Mouse (Mus musculus): ENCODE data around the gene Vmn1r86. TPM values are rescaled to one million over a fixed set of nuclear protein-coding genes. Genes with fewer than 3 reads are reported as not detected.
"Not testable (repeated sequence)": the region's sequence is repeated elsewhere in the genome, so short reads cannot be mapped to it uniquely, and the experiment has no call there.

The Vmn1r86 gene
- total RNA-seq (2017): not detected in 2 replicates

DNA sequence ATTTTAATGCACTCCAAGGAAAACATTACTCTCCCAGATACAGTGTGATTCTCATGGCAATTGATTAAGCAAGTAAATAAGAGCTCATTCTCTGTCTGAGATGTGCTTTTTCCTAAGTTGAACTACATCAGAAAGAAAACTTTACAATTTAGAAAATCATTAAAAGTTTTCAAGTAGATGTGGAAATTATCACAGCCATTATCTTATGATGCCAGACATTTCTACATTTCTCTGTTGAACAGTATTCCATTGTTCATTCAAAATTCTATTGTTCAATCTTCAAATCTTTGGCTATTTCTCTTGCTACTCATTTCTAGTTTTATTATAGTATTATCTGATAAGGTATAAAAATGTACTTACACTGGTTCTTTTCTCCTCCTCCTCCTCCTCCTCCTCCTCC lies at the start of gene Vmn1r86:
Gene Vmn1r86, minus strand, starts transcription at position 101 of the 400 bp plus-strand sequence.
- ATAC-seq (ENCODE audit: extremely low read depth, insufficient number of reproducible peaks, low FRiP score, poor library complexity, severe bottlenecking): no peak

DNA sequence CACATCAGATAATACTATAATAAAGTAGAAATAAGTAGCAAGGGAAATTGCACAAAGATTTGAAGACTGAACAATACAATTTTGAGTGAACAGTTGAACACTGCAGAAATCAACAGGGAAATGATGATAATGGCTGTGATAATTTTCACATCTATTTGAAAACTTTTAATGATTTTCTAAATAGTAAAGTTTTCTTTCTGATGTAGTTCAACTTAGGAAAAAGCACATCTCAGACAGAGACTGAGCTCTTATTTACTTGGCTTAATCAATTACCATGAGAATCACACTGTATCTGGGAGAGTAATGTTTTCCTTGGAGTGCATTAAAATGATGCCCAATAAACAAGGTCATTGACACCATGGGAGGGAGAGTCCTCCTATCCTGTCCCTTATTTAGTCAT lies 39.6 kb upstream of the Vmn1r86 start, which contains the start of gene Vmn1r88:
Gene Vmn1r88, plus strand, starts transcription at position 301 of the 400 bp plus-strand sequence.
- no peak for ATAC-seq (ENCODE audit: extremely low read depth, insufficient number of reproducible peaks, low FRiP score, poor library complexity, severe bottlenecking)

DNA sequence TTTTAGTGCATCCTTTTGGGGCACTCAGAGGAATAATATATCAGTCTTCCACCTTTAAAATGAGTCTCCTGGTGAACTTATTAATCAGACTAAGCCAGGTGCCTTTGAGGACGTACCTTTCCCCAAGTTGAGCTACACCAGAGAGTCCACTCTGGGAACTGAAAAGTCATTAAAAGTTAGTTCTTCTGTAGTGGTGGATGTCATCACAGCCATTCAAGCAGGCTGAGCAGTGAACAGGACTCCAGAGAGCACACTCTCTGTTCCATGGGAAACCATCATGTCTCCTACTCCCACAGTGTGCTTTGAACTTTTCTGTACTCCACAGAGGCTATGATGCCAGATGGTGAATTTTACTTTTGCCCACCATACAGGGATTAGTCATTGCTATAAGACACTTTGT lies 20.3 kb upstream of the Vmn1r86 start, which contains the start of gene Vmn1r87:
Gene Vmn1r87, minus strand, starts transcription at position 101 of the 400 bp plus-strand sequence.
- no peak for ATAC-seq (ENCODE audit: extremely low read depth, insufficient number of reproducible peaks, low FRiP score, poor library complexity, severe bottlenecking)

GRCm38 (mm10) chr7:13137340-13137739 lies 17.6 kb upstream of the Vmn1r86 start:
- ATAC-seq (ENCODE audit: extremely low read depth, insufficient number of reproducible peaks, low FRiP score, poor library complexity, severe bottlenecking): no peak

DNA sequence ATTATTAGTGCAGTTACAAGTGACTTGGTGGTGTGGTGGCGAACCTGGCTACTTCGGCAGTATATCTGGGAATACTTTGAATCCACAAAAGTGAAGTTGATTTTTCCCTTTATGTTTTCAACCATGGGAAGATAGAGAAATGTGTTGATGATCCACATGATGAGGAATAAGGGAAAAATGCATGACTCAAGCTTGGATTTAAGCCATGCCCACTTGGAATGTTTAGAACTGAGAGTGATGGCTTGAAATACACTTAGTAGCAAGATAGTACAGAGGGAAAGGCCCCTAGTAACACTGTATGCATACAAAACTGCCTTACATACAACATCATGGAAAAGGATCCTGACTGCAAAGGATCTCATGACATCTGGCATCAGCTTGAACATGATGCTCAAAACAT lies 12.1 kb upstream of the Vmn1r86 start:
- no peak for ATAC-seq (ENCODE audit: extremely low read depth, insufficient number of reproducible peaks, low FRiP score, poor library complexity, severe bottlenecking)

DNA sequence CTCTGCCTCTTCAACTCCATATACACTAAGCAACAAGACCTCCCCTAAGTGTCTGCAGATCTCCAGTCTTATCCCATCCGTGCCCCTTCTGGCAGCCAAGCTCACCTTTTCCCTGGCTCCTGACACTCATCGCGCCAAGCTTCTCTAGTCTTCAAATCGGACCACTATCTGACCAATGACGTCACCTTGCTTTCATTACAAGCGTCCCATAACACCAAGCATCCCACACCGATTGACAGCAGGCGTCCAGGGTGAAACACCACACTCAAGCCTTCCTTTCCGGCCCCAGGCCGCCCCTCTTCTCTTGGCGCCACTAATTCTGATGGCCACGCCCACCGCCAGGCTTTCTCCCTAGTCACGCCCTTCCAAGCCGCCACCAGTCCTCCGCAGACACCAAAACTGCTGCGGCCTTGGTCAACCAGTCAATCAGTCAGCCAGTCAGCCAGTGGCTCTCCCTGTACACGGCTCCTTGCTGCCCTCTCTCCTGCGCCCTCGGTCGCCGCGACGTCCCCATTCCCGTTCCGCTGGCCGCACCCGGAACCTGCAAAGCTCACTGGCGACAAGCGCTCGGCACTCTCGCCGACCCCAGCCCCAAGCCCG lies 3.9 kb upstream of the Vmn1r86 start:
- ATAC-seq (ENCODE audit: extremely low read depth, insufficient number of reproducible peaks, low FRiP score, poor library complexity, severe bottlenecking): peak; percentile 46; the same call in 1 of the 2 replicates

DNA sequence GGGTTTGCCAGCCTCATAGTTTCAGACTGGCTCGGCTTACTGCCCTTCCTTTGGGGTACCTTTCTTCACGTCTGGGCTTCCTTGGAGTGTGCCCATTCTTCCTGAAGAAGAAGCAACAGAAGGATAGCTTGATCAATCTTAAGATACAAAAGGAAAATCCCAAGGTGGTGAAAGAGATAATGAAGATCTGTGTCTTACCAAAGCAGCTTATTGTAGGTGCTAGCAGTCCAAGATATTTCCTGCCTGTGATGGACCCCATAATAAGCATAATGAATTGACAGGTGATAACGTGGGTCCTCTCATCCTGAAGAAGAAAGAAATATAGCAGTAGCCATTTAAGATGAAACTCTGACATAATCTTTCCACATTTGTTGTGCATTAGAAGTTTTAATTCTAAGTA lies 24.6 kb downstream of the Vmn1r86 start, which contains the start of gene Vmn1r85:
Gene Vmn1r85, minus strand, starts transcription at position 101 of the 400 bp plus-strand sequence.
- no peak for ATAC-seq (ENCODE audit: extremely low read depth, insufficient number of reproducible peaks, low FRiP score, poor library complexity, severe bottlenecking)

DNA sequence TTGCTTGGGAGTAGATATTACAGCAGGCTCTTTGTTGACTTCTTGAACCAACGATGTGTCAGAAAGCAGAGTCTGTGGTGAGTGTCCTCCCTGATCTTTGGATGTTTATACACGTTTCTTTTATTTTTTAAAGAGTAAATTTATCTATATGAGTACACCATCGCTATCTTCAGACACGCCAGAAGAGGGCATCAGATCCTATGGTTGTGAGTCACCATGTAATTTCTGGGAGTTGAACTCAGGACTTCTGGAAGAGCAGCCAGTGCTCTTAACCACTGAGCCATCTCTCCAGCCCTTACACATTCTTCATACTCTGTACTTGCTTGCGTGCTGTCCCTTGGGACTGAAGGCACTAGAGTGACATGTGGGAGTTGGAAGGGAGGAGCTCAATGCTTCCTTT lies 47.4 kb downstream of the Vmn1r86 start:
- ATAC-seq (ENCODE audit: extremely low read depth, insufficient number of reproducible peaks, low FRiP score, poor library complexity, severe bottlenecking): no peak

DNA sequence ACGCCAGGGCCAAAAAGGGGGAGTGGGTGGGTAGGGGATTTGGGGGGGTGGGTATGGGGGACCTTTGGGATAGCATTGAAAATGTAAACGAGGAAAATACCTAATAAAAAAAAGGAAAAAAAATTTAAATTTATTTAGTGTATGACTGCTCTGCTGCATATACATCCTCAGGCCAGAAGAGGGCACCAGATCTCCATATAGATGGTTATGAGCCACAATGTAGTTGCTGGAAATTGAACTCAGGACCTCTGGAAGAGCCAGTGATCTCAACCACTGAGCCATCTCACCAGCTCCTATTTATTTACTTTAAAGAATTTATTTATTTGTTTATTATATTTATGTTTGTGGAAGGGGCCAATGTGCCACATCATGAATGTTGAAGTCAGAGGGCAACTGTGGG lies 56.3 kb downstream of the Vmn1r86 start:
- ATAC-seq (ENCODE audit: extremely low read depth, insufficient number of reproducible peaks, low FRiP score, poor library complexity, severe bottlenecking): not testable (repeated sequence)

DNA sequence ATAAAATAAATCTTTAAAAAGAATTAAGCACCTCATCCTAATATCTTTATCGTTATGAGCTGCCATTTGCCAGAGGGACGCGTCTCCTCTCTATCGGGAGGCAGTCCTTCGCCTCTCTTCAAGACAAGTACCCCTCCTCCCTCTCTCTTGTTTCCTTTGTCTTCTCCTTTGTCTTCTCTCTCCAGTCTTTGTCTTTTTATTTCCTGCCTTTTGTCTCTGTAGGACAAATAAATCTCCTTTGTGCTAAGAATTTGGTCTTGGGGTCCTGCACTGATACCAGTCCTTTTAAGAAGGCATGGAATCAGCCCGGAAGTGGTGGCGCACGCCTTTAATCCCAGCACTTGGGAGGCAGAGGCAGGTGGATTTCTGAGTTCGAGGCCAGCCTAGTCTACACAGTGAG lies 60.2 kb downstream of the Vmn1r86 start:
- ATAC-seq (ENCODE audit: extremely low read depth, insufficient number of reproducible peaks, low FRiP score, poor library complexity, severe bottlenecking): no peak

DNA sequence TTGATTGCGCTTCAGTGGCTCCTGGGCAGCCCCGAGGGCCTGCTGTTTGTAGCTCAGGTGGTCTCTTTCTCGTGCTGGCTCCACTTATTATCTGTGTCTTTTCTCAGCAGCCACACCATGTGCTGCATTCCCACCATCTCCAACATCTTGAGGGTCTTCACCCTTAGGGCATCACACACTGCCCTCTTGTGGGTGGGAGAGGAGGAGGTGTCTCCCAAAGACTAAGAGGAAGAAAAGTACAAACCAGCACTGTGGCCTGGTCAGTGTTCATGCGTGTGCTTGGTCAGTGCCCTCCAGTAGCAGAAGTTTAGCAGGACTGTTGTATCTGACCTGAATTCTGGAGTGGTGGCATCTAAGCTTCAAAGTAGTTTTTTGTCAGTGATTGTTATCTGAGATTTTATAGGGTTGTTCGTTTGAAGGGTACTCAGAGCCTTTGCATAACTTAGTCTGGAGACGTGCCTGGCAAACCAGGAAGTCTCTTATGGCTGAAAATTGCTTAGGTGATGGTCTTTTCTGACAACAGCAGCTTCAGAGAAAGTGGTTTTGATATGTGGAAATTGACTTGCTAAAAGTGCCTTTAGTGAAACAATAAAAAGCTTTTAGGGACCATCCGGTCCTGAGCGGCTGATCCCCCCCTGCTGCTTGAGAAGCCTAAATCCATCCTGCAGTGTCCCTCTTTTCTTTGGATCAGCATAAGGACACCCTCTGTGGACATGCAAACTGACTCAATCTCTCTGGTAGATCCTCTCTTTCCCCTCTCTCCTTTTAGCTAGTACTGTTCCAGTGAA lies 62.6 kb downstream of the Vmn1r86 start:
- ATAC-seq (ENCODE audit: extremely low read depth, insufficient number of reproducible peaks, low FRiP score, poor library complexity, severe bottlenecking): no peak

GRCm38 (mm10) chr7:13054287-13055010 lies 65.3 kb downstream of the Vmn1r86 start, which contains the start of gene Mzf1:
TSS of gene Mzf1 (minus strand) at chr7:13054764.
- peak; percentile 90 for ATAC-seq (ENCODE audit: extremely low read depth, insufficient number of reproducible peaks, low FRiP score, poor library complexity, severe bottlenecking)

DNA sequence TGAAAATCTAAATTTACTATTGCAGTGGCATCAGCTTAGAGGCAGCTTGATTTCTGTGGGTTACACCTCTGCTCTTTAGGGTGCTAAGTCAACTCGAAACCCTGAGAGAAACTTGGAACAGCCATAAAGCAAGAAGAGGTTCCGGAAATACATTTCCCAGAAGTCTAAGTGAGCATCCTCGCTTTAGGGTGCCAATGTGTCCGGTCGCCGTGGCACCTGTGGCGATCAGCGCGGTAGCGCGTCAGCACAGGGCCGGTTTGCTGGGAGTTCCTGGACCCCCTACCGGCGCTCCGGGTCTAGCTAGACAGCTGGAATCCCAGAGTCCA lies 65.8 kb downstream of the Vmn1r86 start:
- 0 out of 2 replicates have a peak, but pooled peaks have one; percentile 0 for ATAC-seq (ENCODE audit: extremely low read depth, insufficient number of reproducible peaks, low FRiP score, poor library complexity, severe bottlenecking)

DNA sequence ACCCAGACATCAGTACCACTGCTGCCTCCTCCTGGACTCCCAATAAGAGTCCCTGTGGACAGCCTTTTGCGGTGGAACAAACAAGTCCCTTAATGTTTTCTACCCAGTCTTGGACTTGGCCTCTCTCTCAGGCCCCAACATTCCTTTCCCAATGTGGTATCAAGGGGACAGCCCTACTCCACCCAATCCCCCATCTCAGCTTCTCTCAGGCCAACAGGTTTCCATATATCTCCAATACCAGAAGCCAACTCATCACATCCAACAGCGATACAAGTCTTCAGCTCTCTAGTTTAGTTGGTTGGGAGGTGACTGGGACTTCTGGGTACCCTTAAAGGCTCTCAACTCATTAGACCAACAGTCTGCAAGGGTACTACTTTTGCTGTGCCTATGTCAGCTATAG lies 66.2 kb downstream of the Vmn1r86 start:
- no peak for ATAC-seq (ENCODE audit: extremely low read depth, insufficient number of reproducible peaks, low FRiP score, poor library complexity, severe bottlenecking)

DNA sequence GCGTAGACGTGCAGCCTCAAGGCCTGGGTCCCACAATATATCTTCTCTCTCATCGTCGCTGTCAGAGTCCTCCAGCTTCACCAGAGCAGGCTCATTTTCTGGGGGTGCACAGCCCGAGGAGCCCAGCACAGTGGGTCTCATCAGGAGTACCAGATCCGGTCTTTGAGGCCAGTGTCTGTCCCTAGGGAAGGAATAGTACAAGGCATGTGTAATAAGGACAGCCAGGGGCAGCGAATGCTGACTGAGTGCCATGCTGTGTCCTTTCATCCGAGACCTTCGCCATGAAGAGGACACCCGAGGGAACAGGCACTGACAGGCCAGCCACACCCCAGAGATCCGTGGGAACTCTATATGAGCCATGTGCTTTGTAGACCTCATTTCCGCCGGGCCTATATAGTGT lies 66.7 kb downstream of the Vmn1r86 start:
- no peak for ATAC-seq (ENCODE audit: extremely low read depth, insufficient number of reproducible peaks, low FRiP score, poor library complexity, severe bottlenecking)

Other genes starting within 250 kb of the Vmn1r86 start
- gene Zfp128, start 238.7 kb downstream of the Vmn1r86 start, total RNA-seq (2017): 2.9 and 4.8 TPM in 2 replicates
- gene Zscan22, start 222.1 kb downstream of the Vmn1r86 start, total RNA-seq (2017): 3.6 and 5.9 TPM in 2 replicates
- 425 and 483 TPM in 2 replicates for gene Rps5, start 197.6 kb downstream of the Vmn1r86 start, total RNA-seq (2017)
- 1.2 and 1.7 TPM in 2 replicates for gene Rnf225, start 192.5 kb downstream of the Vmn1r86 start, total RNA-seq (2017)
- 5.0 and 5.5 TPM in 2 replicates for gene Zfp324, start 154.1 kb downstream of the Vmn1r86 start, total RNA-seq (2017)
- 5.1 and 7.4 TPM in 2 replicates for gene Zfp446, start 142.1 kb downstream of the Vmn1r86 start, total RNA-seq (2017)
- gene Slc27a5, start 121.7 kb downstream of the Vmn1r86 start, total RNA-seq (2017): 0.81 TPM in 1 of 2 replicates, not detected in the other
- 194 and 199 TPM in 2 replicates for gene Trim28, start 120.8 kb downstream of the Vmn1r86 start, total RNA-seq (2017)
- gene Zbtb45, start 109.9 kb downstream of the Vmn1r86 start, total RNA-seq (2017): 1.1 and 3.6 TPM in 2 replicates
- gene Chmp2a, start 85.1 kb downstream of the Vmn1r86 start, total RNA-seq (2017): 199 and 209 TPM in 2 replicates
- gene Ube2m, start 81.6 kb downstream of the Vmn1r86 start, total RNA-seq (2017): 75.1 and 83.5 TPM in 2 replicates
- 0.70 and 1.1 TPM in 2 replicates for gene Mzf1, start 65.2 kb downstream of the Vmn1r86 start, total RNA-seq (2017)
- gene Vmn1r85, start 24.7 kb downstream of the Vmn1r86 start, total RNA-seq (2017): not detected in 2 replicates
- gene Vmn1r87, start 20.2 kb upstream of the Vmn1r86 start, total RNA-seq (2017): not detected in 2 replicates
- gene Vmn1r88, start 39.7 kb upstream of the Vmn1r86 start, total RNA-seq (2017): 0.58 TPM in 1 of 2 replicates, not detected in the other
- gene Vmn1r89, start 93.1 kb upstream of the Vmn1r86 start, total RNA-seq (2017): not detected in 2 replicates
- gene Lig1, start 157.4 kb upstream of the Vmn1r86 start, total RNA-seq (2017): 8.5 and 8.6 TPM in 2 replicates
- gene Zswim9, start 158.8 kb upstream of the Vmn1r86 start, total RNA-seq (2017): 7.2 and 8.2 TPM in 2 replicates
- gene Pla2g4c, start 204.7 kb upstream of the Vmn1r86 start, total RNA-seq (2017): 0.23 and 0.37 TPM in 2 replicates